Mouse (Mus musculus) E14TG2a.4 (cell line): Measurements from ENCODE around the gene Sh3bp4.

ENCODE experiments used
- CTCF ChIP-seq: conservative IDR thresholded peaks from 2 replicates; pipeline ENCODE4 v1.5.1; 2014; ENCODE audit warnings: low read length
- NANOG ChIP-seq: IDR thresholded peaks from 2 replicates; pipeline ENCODE4 v1.6.1; 2014; ENCODE audit warnings: borderline replicate concordance, low read length, mixed read lengths

GRCm38 (mm10) chr1:89164685-89165084, 94.5 kb downstream of the Sh3bp4 start:
- TF ChIP-seq CTCF (no peak), NANOG (no peak)
